Mouse (Mus musculus): ENCODE measurements around the gene H2-DMb1. TPM values are rescaled to one million over a fixed set of nuclear protein-coding genes. Genes with fewer than 3 reads are reported as not detected.

Gene H2-DMb1
- polyA plus RNA-seq, 2 experiments, result 0.79 to 1.2 TPM

DNA sequence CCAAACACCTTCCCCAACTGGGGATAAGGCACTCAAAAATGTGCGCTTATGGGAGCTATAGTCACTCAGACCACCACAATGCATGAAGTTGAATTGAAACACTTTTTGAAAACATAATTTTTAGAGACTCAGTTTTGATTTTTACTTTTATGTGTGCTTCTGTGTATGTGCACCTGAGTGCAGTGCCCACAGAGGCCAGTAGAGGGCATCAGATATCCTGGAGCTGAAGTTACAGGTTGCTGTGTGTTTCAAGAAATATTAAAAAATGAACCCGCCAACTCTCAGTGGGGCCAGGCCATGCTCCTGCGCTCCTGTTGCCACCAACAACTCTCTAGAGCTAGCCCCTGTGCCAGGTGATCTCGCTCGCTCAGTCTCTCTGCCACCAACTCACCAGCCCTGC, 19.7 kb downstream of the H2-DMb1 start:
- H3K4me1 ChIP-seq (replicated peaks; ENCODE audit: control insufficient read depth in 2 of 2, insufficient read depth in 2 of 2, low read length in 1 of 2), result no peaks in the 10 kb centered on the region
- peak; percentile 39; the same call in 1 of the 2 replicates for TF ChIP-seq CTCF (IDR thresholded peaks at IDR 0.05; ENCODE audit: low read depth)
- TF ChIP-seq EP300 (IDR thresholded peaks at IDR 0.05; ENCODE audit: low read depth), result no peak
- H3K9me3 ChIP-seq (ENCODE audit: control insufficient read depth, low read length), result no peaks in the 10 kb centered on the region; the same call in 1 of the 2 replicates
- no peak overlapping the region for H3K4me3 ChIP-seq (ENCODE audit: insufficient read depth in 1 of 2, low read depth in 2 of 2, low read length in 2 of 2)
- no peak overlapping the region for H3K27ac ChIP-seq
- 77% methylated on average over 5 of the region's 5 CpGs for WGBS (ENCODE audit: insufficient replicate concordance)
- DNase-seq (ENCODE audit: low read depth in 3 of 3, low spot score in 3 of 3) (no peak), ATAC-seq (ENCODE audit: insufficient read depth) (no peak)
- H3K4me2 ChIP-seq (ENCODE audit: low read depth), result no peak overlapping the region
- no peak overlapping the region for H3K9ac ChIP-seq (replicated peaks)
- H3K27me3 ChIP-seq (ENCODE audit: control insufficient read depth, insufficient read depth, low read length), result no peaks in the 10 kb centered on the region
- H3K36me3 ChIP-seq (replicated peaks; ENCODE audit: control insufficient read depth, insufficient read depth, low read depth), result no peaks in the 10 kb centered on the region

DNA sequence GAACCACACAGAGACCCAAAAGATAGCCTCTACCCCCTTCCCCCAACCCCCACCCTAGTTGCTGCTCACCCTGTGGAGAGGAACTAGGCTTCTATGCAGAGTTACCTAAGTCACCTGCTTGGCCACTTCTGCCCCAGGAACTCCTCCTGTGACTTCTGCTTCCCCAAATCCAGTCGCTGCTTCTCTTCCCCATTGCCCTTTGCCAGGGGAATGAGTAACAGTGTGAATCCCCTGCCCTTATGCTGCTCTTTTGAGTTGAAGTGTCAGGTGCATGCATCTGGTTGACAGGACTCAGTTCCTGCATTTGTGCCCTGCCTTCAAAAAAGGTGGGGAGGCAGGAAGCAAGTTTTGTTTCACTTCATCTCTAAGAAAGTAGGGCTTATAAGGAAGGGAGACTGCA, 21.2 kb downstream of the H2-DMb1 start:
- no peaks in the 10 kb centered on the region for H3K36me3 ChIP-seq (replicated peaks; ENCODE audit: control insufficient read depth, insufficient read depth, low read depth)
- TF ChIP-seq EP300 (IDR thresholded peaks at IDR 0.05; ENCODE audit: low read depth) (no peak), CTCF (IDR thresholded peaks at IDR 0.05; ENCODE audit: low read depth) (no peak)
- H3K27ac ChIP-seq, result no peak overlapping the region
- no peak for DNase-seq (ENCODE audit: low read depth in 3 of 3, low spot score in 3 of 3)
- H3K9me3 ChIP-seq (ENCODE audit: control insufficient read depth, low read length), result no peaks in the 10 kb centered on the region; the same call in 1 of the 2 replicates
- H3K4me2 ChIP-seq (ENCODE audit: low read depth), result no peak overlapping the region
- ATAC-seq (ENCODE audit: insufficient read depth), result no peak
- no peak overlapping the region for H3K9ac ChIP-seq (replicated peaks)
- no peak overlapping the region for H3K4me3 ChIP-seq (ENCODE audit: insufficient read depth in 1 of 2, low read depth in 2 of 2, low read length in 2 of 2)
- no peaks in the 10 kb centered on the region for H3K4me1 ChIP-seq (replicated peaks; ENCODE audit: control insufficient read depth in 2 of 2, insufficient read depth in 2 of 2, low read length in 1 of 2)
- H3K27me3 ChIP-seq (ENCODE audit: control insufficient read depth, insufficient read depth, low read length), result no peaks in the 10 kb centered on the region
- WGBS (ENCODE audit: insufficient replicate concordance), result 28% methylated on average over 1 of the region's 1 CpGs

DNA sequence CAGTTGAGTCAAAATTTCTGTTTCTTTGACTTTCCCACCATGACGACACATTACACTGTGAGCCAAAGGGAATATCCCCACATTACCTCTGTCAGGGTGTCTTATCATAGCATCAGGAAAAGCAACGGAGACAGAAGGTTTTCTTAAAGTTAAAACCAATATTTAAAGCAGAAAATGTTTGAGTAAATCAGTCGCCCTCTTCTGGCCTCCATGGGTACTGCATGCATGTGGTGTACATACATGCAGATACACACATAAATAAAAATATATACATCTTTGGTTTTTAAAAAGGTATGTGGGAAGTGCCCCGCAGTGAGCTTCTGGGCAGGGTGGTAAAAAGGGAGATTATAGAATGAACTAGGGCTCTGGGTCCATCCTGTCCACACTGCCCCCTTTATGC, 24.3 kb downstream of the H2-DMb1 start:
- Histone ChIP-seq H3K27me3 (ENCODE audit: control insufficient read depth, insufficient read depth, low read length) (no peaks in the 10 kb centered on the region), H3K4me2 (ENCODE audit: low read depth) (no peak overlapping the region), H3K4me1 (replicated peaks; ENCODE audit: control insufficient read depth in 2 of 2, insufficient read depth in 2 of 2, low read length in 1 of 2) (peaks cover 0 to 4% of the 10 kb centered on the region in 2 experiments; a peak in 1 of 4 replicates), H3K9ac (replicated peaks) (no peak overlapping the region), H3K27ac (no peak overlapping the region), H3K9me3 (ENCODE audit: control insufficient read depth, low read length) (no peaks in the 10 kb centered on the region; the same call in 1 of the 2 replicates), H3K36me3 (replicated peaks; ENCODE audit: control insufficient read depth, insufficient read depth, low read depth) (no peaks in the 10 kb centered on the region), H3K4me3 (ENCODE audit: insufficient read depth in 1 of 2, low read depth in 2 of 2, low read length in 2 of 2) (no peak overlapping the region)
- peak; percentile 53; the same call in 1 of the 2 replicates for TF ChIP-seq CTCF (IDR thresholded peaks at IDR 0.05; ENCODE audit: low read depth)
- no peak for TF ChIP-seq EP300 (IDR thresholded peaks at IDR 0.05; ENCODE audit: low read depth)
- DNase-seq (ENCODE audit: low read depth in 3 of 3, low spot score in 3 of 3) (no peak), ATAC-seq (ENCODE audit: insufficient read depth) (no peak)
- WGBS (ENCODE audit: insufficient replicate concordance), result 53% methylated on average over 4 of the region's 4 CpGs

DNA sequence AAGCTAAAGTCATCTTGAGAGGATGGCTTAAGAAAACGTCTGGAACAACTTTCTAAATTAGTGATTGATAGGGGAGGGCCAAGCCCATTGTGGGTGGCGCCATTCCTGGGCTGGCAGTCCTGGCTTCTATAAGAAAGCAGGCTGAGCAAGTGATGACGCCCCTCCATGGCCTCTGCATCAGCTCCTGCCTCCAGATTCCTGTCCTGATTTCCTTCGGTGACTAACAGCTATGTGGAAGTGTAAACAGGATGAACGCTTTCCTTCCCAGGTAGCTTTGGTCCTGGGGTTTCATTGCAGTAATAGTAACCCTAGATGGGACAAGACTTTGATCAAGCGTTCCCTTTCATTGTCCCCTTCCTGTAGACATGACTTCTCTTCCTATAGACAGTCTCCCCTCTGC, 26.1 kb downstream of the H2-DMb1 start:
- Histone ChIP-seq H3K9me3 (ENCODE audit: control insufficient read depth, low read length) (no peaks in the 10 kb centered on the region; the same call in 1 of the 2 replicates), H3K36me3 (replicated peaks; ENCODE audit: control insufficient read depth, insufficient read depth, low read depth) (no peaks in the 10 kb centered on the region), H3K27ac (no peak overlapping the region), H3K4me1 (replicated peaks; ENCODE audit: control insufficient read depth in 2 of 2, insufficient read depth in 2 of 2, low read length in 1 of 2) (peaks cover 0 to 4% of the 10 kb centered on the region in 2 experiments; a peak in 1 of 4 replicates), H3K4me2 (ENCODE audit: low read depth) (no peak overlapping the region), H3K9ac (replicated peaks) (no peak overlapping the region), H3K4me3 (ENCODE audit: insufficient read depth in 1 of 2, low read depth in 2 of 2, low read length in 2 of 2) (no peak overlapping the region), H3K27me3 (ENCODE audit: control insufficient read depth, insufficient read depth, low read length) (no peaks in the 10 kb centered on the region)
- DNase-seq (ENCODE audit: low read depth in 3 of 3, low spot score in 3 of 3) (no peak), ATAC-seq (ENCODE audit: insufficient read depth) (no peak)
- WGBS (ENCODE audit: insufficient replicate concordance), result 43% methylated on average over 6 of the region's 6 CpGs
- no peak for TF ChIP-seq CTCF (IDR thresholded peaks at IDR 0.05; ENCODE audit: low read depth)
- no peak for TF ChIP-seq EP300 (IDR thresholded peaks at IDR 0.05; ENCODE audit: low read depth)

DNA sequence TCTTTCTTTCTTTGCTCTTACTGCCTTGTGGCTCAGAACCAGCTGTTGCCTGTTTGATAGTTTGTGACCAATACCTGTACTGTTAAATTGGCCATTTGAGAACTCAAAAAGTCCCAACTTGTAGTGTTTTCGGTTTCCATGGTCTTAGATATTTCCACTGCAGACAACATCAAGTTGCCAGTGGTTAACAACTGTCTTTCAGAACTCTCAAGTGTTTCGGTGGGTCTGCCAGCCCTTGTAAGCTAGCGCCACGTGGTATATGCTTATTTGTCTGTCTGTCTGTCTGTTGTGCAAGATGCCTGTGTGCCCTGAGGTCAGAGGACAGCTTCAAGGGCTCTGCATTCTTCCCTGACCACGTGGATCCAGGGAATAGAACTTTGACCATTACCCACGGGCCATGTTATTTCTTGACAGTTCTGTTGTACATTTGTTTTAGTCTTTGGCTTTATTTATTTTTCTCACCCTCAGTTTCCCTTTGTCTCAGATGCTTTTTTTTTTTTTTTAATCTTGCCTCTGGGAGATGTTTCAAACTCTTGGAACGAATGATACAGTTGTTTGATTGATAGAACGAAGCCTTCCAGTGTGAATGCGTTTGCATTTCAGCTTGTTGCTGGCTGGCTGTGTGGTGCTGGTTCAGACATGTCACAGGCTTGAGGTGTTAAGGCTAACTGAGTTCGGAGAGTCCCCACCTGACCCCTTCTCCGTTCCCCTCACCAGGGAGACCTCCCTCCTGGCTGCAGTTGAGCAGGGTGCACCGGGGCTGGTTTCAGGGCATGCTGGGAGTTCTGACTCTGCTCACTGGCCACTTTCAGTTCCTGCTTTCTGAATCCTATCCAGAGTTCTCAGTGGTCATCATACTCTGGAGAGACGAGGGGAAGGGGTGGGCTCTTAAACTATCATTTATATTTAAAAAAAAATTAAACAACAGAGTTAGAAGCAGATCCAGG, 27.3 kb downstream of the H2-DMb1 start:
- no peak overlapping the region for H3K9ac ChIP-seq (replicated peaks)
- no peaks in the 10 kb centered on the region for H3K36me3 ChIP-seq (replicated peaks; ENCODE audit: control insufficient read depth, insufficient read depth, low read depth)
- DNase-seq (ENCODE audit: low read depth in 3 of 3, low spot score in 3 of 3) (no peak), ATAC-seq (ENCODE audit: insufficient read depth) (no peak)
- 43% methylated on average over 13 of the region's 13 CpGs for WGBS (ENCODE audit: insufficient replicate concordance)
- peaks cover 0 to 4% of the 10 kb centered on the region in 2 experiments; a peak in 1 of 4 replicates for H3K4me1 ChIP-seq (replicated peaks; ENCODE audit: control insufficient read depth in 2 of 2, insufficient read depth in 2 of 2, low read length in 1 of 2)
- no peaks in the 10 kb centered on the region; the same call in 1 of the 2 replicates for H3K9me3 ChIP-seq (ENCODE audit: control insufficient read depth, low read length)
- H3K27ac ChIP-seq, result no peak overlapping the region
- H3K27me3 ChIP-seq (ENCODE audit: control insufficient read depth, insufficient read depth, low read length), result no peaks in the 10 kb centered on the region
- H3K4me3 ChIP-seq (ENCODE audit: insufficient read depth in 1 of 2, low read depth in 2 of 2, low read length in 2 of 2), result no peak overlapping the region
- TF ChIP-seq CTCF (IDR thresholded peaks at IDR 0.05; ENCODE audit: low read depth) (no peak), EP300 (IDR thresholded peaks at IDR 0.05; ENCODE audit: low read depth) (no peak)
- no peak overlapping the region for H3K4me2 ChIP-seq (ENCODE audit: low read depth)

Data from liver, embryonic 14.5 days (tissue).